Mouse (Mus musculus) CH12.LX (cell line): ENCODE measurements around the gene Aebp1.

Source experiments
- CHD1 ChIP-seq: IDR thresholded peaks from 2 replicates; pipeline ENCODE4 v1.6.1; 2012; ENCODE audit warnings: low read depth, low read length, improper control_type of control experiment, inconsistent platforms
- CHD2 ChIP-seq: IDR thresholded peaks from 2 replicates; pipeline ENCODE4 v1.6.1; 2011; ENCODE audit warnings: low read length, improper control_type of control experiment
- CTCF ChIP-seq, 2 experiments: IDR thresholded peaks in 1 of 2; conservative IDR thresholded peaks in 1 of 2; 2 replicates each; pipeline ENCODE4 v1.5.1; 2011 to 2012; ENCODE audit warnings: low read depth in 2 of 2, low read length in 2 of 2, improper control_type of control experiment in 1 of 2, inconsistent platforms in 1 of 2, mild to moderate bottlenecking in 1 of 2, moderate library complexity in 1 of 2
- E2F4 ChIP-seq: IDR thresholded peaks from 2 replicates; pipeline ENCODE4 v1.6.1; 2011; ENCODE audit warnings: low read depth, low read length, improper control_type of control experiment; ENCODE audit not compliant: insufficient replicate concordance
- EP300 ChIP-seq: IDR thresholded peaks from 2 replicates; pipeline ENCODE4 v1.6.1; 2011; ENCODE audit warnings: low read length, improper control_type of control experiment
- HCFC1 ChIP-seq: IDR thresholded peaks from 2 replicates; pipeline ENCODE4 v1.6.1; 2012; ENCODE audit warnings: low read depth, mild to moderate bottlenecking, inconsistent platforms, low read length, improper control_type of control experiment
- JUND ChIP-seq: conservative IDR thresholded peaks from 2 replicates; pipeline ENCODE4 v1.6.1; 2011; ENCODE audit warnings: low read depth, low read length, improper control_type of control experiment
- POLR2A ChIP-seq: IDR thresholded peaks from 2 replicates; pipeline ENCODE4 v1.6.1; 2011; ENCODE audit warnings: low read depth, mild to moderate bottlenecking, improper control_type of control experiment, low read length
- ZC3H11A ChIP-seq: IDR thresholded peaks from 2 replicates; pipeline ENCODE4 v1.6.1; 2012; ENCODE audit warnings: low read depth, mild to moderate bottlenecking, inconsistent platforms, low read length, improper control_type of control experiment

GRCm38 (mm10) chr11:5907096-5907495 lies 45.3 kb downstream of the Aebp1 start:
- TF ChIP-seq CHD2 (no peak), ZC3H11A (no peak), E2F4 (no peak), EP300 (no peak), CHD1 (no peak), CTCF (conservative IDR thresholded peaks at IDR 0.05 in 1 of 2, IDR thresholded peaks at IDR 0.05 in 1 of 2; ENCODE audit: low read depth in 2 of 2, low read length in 2 of 2) (no peak), POLR2A (no peak), JUND (no peak), HCFC1 (no peak)
